Mouse (Mus musculus): ENCODE data around the gene Ugdh.

DNA sequence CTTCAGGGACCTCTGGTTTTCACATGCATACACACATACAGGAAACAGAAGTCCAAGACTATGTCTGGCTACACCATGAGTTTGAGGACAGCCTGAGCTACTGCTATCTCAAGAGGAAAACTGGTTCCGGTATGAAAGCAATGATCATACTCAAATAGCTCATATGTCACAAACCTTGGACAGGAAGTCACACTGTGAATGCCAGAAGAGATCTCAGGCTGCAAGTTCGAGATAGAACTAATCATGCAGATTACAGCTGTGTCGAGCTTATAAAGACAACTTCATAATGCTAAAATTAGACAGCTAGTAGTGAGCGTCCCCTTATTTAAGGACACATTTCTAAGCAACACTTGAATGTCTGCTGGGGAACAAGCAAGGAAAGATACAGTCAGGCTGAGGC, 44.8 kb upstream of the Ugdh start:
- TF ChIP-seq CTCF (IDR thresholded peaks at IDR 0.05; ENCODE audit: control insufficient read depth, insufficient read depth, insufficient read length) (no peak), CEBPB (IDR thresholded peaks at IDR 0.05; ENCODE audit: low read depth) (no peak)
